In the genomic region with DNA sequence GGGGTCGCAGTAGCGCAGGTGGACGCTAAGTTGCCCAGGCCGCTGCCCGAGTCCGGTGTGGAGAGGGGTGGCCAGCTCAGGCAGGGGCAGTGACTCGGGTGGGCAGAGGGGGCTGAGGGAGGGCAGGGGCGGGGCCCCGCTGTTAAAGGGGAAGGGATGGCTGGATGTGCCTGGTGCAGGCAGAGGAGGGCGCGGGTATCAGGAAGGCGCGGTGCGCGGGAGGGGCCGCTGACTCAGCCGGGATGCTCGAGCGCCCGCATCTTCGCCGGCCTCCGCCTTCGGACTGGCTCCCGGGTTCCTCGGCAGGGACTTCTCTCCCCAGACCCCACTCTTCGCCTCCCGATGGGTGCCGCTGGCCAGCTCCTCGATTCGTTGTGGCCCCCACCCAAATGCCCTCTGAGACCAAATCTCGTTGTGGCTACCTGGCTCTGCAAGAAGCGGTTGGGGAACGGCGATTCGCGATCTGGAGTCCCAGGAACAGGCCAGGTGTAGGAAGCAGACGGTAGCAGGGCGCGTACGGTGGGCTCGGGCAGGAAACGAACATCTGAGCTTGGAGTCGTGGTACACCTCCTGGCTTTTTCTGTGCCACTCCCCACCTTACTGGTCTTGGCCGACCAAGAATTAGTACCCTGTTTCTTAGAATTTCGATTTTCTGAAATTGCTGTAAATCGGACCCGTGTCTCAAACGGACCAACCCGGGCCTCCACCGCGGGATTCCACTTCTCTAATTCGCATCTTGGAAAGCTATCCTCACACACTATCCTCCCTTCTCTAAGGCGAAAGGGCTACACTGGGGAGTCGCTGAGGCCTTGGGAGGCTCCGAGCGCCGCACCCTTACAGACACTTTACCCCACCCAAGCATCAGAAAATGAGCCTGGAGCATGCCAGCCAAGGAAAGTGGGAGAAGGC, we compare ENCODE assay signal across 9 mouse cellular contexts. TPM values are rescaled to one million over a fixed set of nuclear protein-coding genes. Genes with fewer than 3 reads are reported as not detected.
DNase-seq lines count a peak whose midpoint lies in the region; ATAC-seq lines count a peak whose summit lies in the region.
"Had no signal": no experiment of that assay in that cellular context is flagged by ENCODE, and none has a peak within 500 bp of the region (broad histone marks: within the 10 kb centered on the region; RNA-seq: fewer than 3 reads in every experiment).

No protein-coding gene starts in this region.

- DNase-seq in left cerebral cortex, postnatal 25 days (ENCODE audit: low spot score in 2 of 2), result peak; percentile 22 to 24
- no peak for DNase-seq in left cerebral cortex, postnatal 10 days (ENCODE audit: extremely low spot score in 1 of 2, low spot score in 2 of 2)
- DNase-seq in adrenal gland, postnatal 25 days, result peak; percentile 51
- no peak for DNase-seq in embryonic facial prominence, embryonic 11.5 days (ENCODE audit: low spot score)
- DNase-seq in midbrain, embryonic 14.5 days, result peak; percentile 46
- no peak for DNase-seq in yolk sac, embryonic 10.5 days (ENCODE audit: low spot score)
- DNase-seq in testis, postnatal 10 days (ENCODE audit: low spot score), result no peak

- ATAC-seq in embryonic facial prominence, embryonic 11.5 days (replicated peaks; ENCODE audit: insufficient number of reproducible peaks, low FRiP score, low TSS enrichment, low read depth), result peak; percentile 11; the same call in 1 of the 2 replicates
- no peak for ATAC-seq in hindbrain, embryonic 16.5 days
- 0 out of 2 replicates have a peak, but pooled peaks have one; percentile 24 for ATAC-seq in midbrain, embryonic 14.5 days (ENCODE audit: low FRiP score, low TSS enrichment)

- H3K36me3 ChIP-seq in embryonic facial prominence, embryonic 11.5 days (replicated peaks; ENCODE audit: control insufficient read depth, insufficient read depth, low read depth, low read length), result no peaks in the 10 kb centered on the region
- no peaks in the 10 kb centered on the region for H3K36me3 ChIP-seq in hindbrain, embryonic 16.5 days (ENCODE audit: control insufficient read depth, insufficient read depth, low read length)
- no peaks in the 10 kb centered on the region for H3K36me3 ChIP-seq in midbrain, embryonic 14.5 days (ENCODE audit: control insufficient read depth, insufficient read depth, low read length)

- H3K4me1 ChIP-seq in embryonic facial prominence, embryonic 11.5 days (ENCODE audit: control insufficient read depth, insufficient read depth, low read length), result peaks cover 6% of the 10 kb centered on the region
- H3K4me1 ChIP-seq in hindbrain, embryonic 16.5 days (ENCODE audit: control insufficient read depth, insufficient read depth, low read depth, low read length), result peaks cover 7% of the 10 kb centered on the region; the same call in 1 of the 2 replicates
- H3K4me1 ChIP-seq in midbrain, embryonic 14.5 days (ENCODE audit: control insufficient read depth, insufficient read depth, low read length), result 0 out of 2 replicates have a peak, but pooled peaks cover 3% of the 10 kb centered on the region

- H3K27me3 ChIP-seq in embryonic facial prominence, embryonic 11.5 days (ENCODE audit: control insufficient read depth, insufficient read depth, low read length), result peaks cover 80% of the 10 kb centered on the region
- H3K27me3 ChIP-seq in hindbrain, embryonic 16.5 days (replicated peaks; ENCODE audit: control insufficient read depth, insufficient read depth, low read length), result peaks cover 75% of the 10 kb centered on the region
- peaks cover 93% of the 10 kb centered on the region for H3K27me3 ChIP-seq in midbrain, embryonic 14.5 days (ENCODE audit: control insufficient read depth, insufficient read depth, low read length)

- peak overlapping the region; percentile 46 for H3K4me2 ChIP-seq in embryonic facial prominence, embryonic 11.5 days (ENCODE audit: low read depth, low read length)
- H3K4me2 ChIP-seq in hindbrain, embryonic 16.5 days (ENCODE audit: low read length), result no peak overlapping the region; the same call in 1 of the 2 replicates
- H3K4me2 ChIP-seq in midbrain, embryonic 14.5 days (ENCODE audit: low read length), result 0 out of 2 replicates have a peak overlapping the region, but pooled peaks have one; percentile 10

- H3K9ac ChIP-seq in embryonic facial prominence, embryonic 11.5 days (replicated peaks; ENCODE audit: low read length), result peak overlapping the region; percentile 30; the same call in 1 of the 2 replicates
- H3K9ac ChIP-seq in hindbrain, embryonic 16.5 days (ENCODE audit: low read depth, low read length), result no peak overlapping the region
- H3K9ac ChIP-seq in midbrain, embryonic 14.5 days (replicated peaks; ENCODE audit: low read length), result no peak overlapping the region

- H3K27ac ChIP-seq in embryonic facial prominence, embryonic 11.5 days (replicated peaks; ENCODE audit: low read depth, low read length), result 0 out of 2 replicates have a peak overlapping the region, but pooled peaks have one; percentile 28
- no peak overlapping the region for H3K27ac ChIP-seq in hindbrain, embryonic 16.5 days (ENCODE audit: low read depth, low read length)
- no peak overlapping the region for H3K27ac ChIP-seq in midbrain, embryonic 14.5 days (replicated peaks; ENCODE audit: low read depth, low read length)

- H3K9me3 ChIP-seq in embryonic facial prominence, embryonic 11.5 days (replicated peaks; ENCODE audit: control insufficient read depth, low read length), result no peaks in the 10 kb centered on the region
- no peaks in the 10 kb centered on the region for H3K9me3 ChIP-seq in hindbrain, embryonic 16.5 days (ENCODE audit: control insufficient read depth, low read length)
- H3K9me3 ChIP-seq in midbrain, embryonic 14.5 days (ENCODE audit: control insufficient read depth, low read length), result no peaks in the 10 kb centered on the region

- peak overlapping the region; percentile 30 for H3K4me3 ChIP-seq in embryonic facial prominence, embryonic 11.5 days (ENCODE audit: low read depth, low read length)
- peak overlapping the region; percentile 17; the same call in 1 of the 2 replicates for H3K4me3 ChIP-seq in hindbrain, embryonic 16.5 days (ENCODE audit: low read length)
- no peak overlapping the region for H3K4me3 ChIP-seq in midbrain, embryonic 14.5 days (replicated peaks; ENCODE audit: low read depth, low read length)

- under 1% methylated on average over 51 of the region's 58 CpGs for WGBS in embryonic facial prominence, embryonic 11.5 days
- 1% methylated on average over 50 of the region's 58 CpGs for WGBS in hindbrain, embryonic 16.5 days
- WGBS in midbrain, embryonic 14.5 days, result under 1% methylated on average over 53 of the region's 58 CpGs

- intact Hi-C loops in left cerebral cortex, postnatal 25 days (cut with DNase I), result loop anchor here (10.0 kb wide), 1 partner anchor 644 kb away; the partner anchor contains the start of gene Vax2
- intact Hi-C loops in left cerebral cortex, postnatal 10 days (cut with DNase I), result no loop called here

RNA-seq across cellular contexts. Expression of gene Tlx2, which starts 0.5 kb away (rescaled TPM):
- total RNA-seq in left cerebral cortex, postnatal 25 days (2021), result not detected
- total RNA-seq in left cerebral cortex, postnatal 10 days (2021), result not detected
- 14.0 and 14.2 TPM in 2 replicates for total RNA-seq in adrenal gland, postnatal 25 days (2021)
- 7.9 and 9.7 TPM in 2 replicates for polyA plus RNA-seq in embryonic facial prominence, embryonic 11.5 days (2014; fragmentation: Nextera tagmentation; extraction: Ambion mirVana)
- 0.16 and 0.40 TPM in 2 replicates for polyA plus RNA-seq in hindbrain, embryonic 16.5 days (2015; fragmentation: Nextera tagmentation; extraction: Ambion mirVana)
- polyA plus RNA-seq in midbrain, embryonic 14.5 days (2014; fragmentation: Nextera tagmentation; extraction: Ambion mirVana), result not detected in 2 replicates
- polyA plus RNA-seq: cortical plate, adult 2 months had no signal

RNA-seq across cellular contexts. Expression of gene Pcgf1, which starts 7.1 kb away (rescaled TPM):
- total RNA-seq in left cerebral cortex, postnatal 25 days (2021), result 10 to 100 TPM; 21.3 to 24.4 TPM
- 10 to 100 TPM; 19.1 to 19.6 TPM for total RNA-seq in left cerebral cortex, postnatal 10 days (2021)
- total RNA-seq in adrenal gland, postnatal 25 days (2021), result 61.8 and 64.2 TPM in 2 replicates
- 40.9 and 42.9 TPM in 2 replicates for polyA plus RNA-seq in embryonic facial prominence, embryonic 11.5 days (2014; fragmentation: Nextera tagmentation; extraction: Ambion mirVana)
- polyA plus RNA-seq in hindbrain, embryonic 16.5 days (2015; fragmentation: Nextera tagmentation; extraction: Ambion mirVana), result 45.2 and 48.8 TPM in 2 replicates
- 43.5 and 58.8 TPM in 2 replicates for polyA plus RNA-seq in midbrain, embryonic 14.5 days (2014; fragmentation: Nextera tagmentation; extraction: Ambion mirVana)

RNA-seq across cellular contexts. Expression of gene Dqx1, which starts 12.9 kb away (rescaled TPM):
- total RNA-seq in left cerebral cortex, postnatal 25 days (2021), result under 1 TPM; 0.25 to 0.99 TPM
- total RNA-seq in left cerebral cortex, postnatal 10 days (2021), result under 1 TPM; 0.19 to 0.41 TPM
- total RNA-seq in adrenal gland, postnatal 25 days (2021), result 4.0 and 4.4 TPM in 2 replicates
- polyA plus RNA-seq in embryonic facial prominence, embryonic 11.5 days (2014; fragmentation: Nextera tagmentation; extraction: Ambion mirVana), result 0.45 and 0.66 TPM in 2 replicates
- polyA plus RNA-seq in hindbrain, embryonic 16.5 days (2015; fragmentation: Nextera tagmentation; extraction: Ambion mirVana), result 0.28 and 0.71 TPM in 2 replicates
- polyA plus RNA-seq in midbrain, embryonic 14.5 days (2014; fragmentation: Nextera tagmentation; extraction: Ambion mirVana), result 0.53 and 0.68 TPM in 2 replicates

RNA-seq across cellular contexts. Expression of gene Htra2, which starts 15.5 kb away (rescaled TPM):
- 10 to 100 TPM; 42.9 to 45.4 TPM for total RNA-seq in left cerebral cortex, postnatal 25 days (2021)
- 10 to 100 TPM; 66.5 to 68.0 TPM for total RNA-seq in left cerebral cortex, postnatal 10 days (2021)
- 59.1 and 70.1 TPM in 2 replicates for total RNA-seq in adrenal gland, postnatal 25 days (2021)
- polyA plus RNA-seq in embryonic facial prominence, embryonic 11.5 days (2014; fragmentation: Nextera tagmentation; extraction: Ambion mirVana), result 33.3 and 34.9 TPM in 2 replicates
- 85.6 and 88.5 TPM in 2 replicates for polyA plus RNA-seq in hindbrain, embryonic 16.5 days (2015; fragmentation: Nextera tagmentation; extraction: Ambion mirVana)
- 38.5 and 53.1 TPM in 2 replicates for polyA plus RNA-seq in midbrain, embryonic 14.5 days (2014; fragmentation: Nextera tagmentation; extraction: Ambion mirVana)

RNA-seq across cellular contexts. Expression of gene Lbx2, which starts 15.6 kb away (rescaled TPM):
- total RNA-seq in left cerebral cortex, postnatal 25 days (2021), result under 1 TPM in 1 of 2 experiments, not detected in 1; 0.46 TPM
- under 1 TPM in 1 of 2 experiments, not detected in 1; 0.69 TPM for total RNA-seq in left cerebral cortex, postnatal 10 days (2021)
- 11.6 and 22.8 TPM in 2 replicates for total RNA-seq in adrenal gland, postnatal 25 days (2021)
- 0.73 and 0.89 TPM in 2 replicates for polyA plus RNA-seq in embryonic facial prominence, embryonic 11.5 days (2014; fragmentation: Nextera tagmentation; extraction: Ambion mirVana)
- not detected in 2 replicates for polyA plus RNA-seq in hindbrain, embryonic 16.5 days (2015; fragmentation: Nextera tagmentation; extraction: Ambion mirVana)
- polyA plus RNA-seq in midbrain, embryonic 14.5 days (2014; fragmentation: Nextera tagmentation; extraction: Ambion mirVana), result not detected in 2 replicates

Comparison
In these comparisons a context has a peak if more than half of its experiments do, and no peak if none do; other contexts are left out.
1. DNase-seq: peak in left cerebral cortex, postnatal 25 days (2 of 2), adrenal gland, postnatal 25 days (single experiment) and midbrain, embryonic 14.5 days (single experiment); none in left cerebral cortex, postnatal 10 days (0 of 2), embryonic facial prominence, embryonic 11.5 days (single experiment), yolk sac, embryonic 10.5 days (single experiment) and testis, postnatal 10 days (single experiment).
2. RNA of gene Tlx2, which starts 0.5 kb away (total RNA-seq): 14.0 to 14.2 TPM in adrenal gland, postnatal 25 days; not detected in left cerebral cortex, postnatal 25 days and not detected in left cerebral cortex, postnatal 10 days; every median in the first group is over 10 times any median in the second.